Mouse (Mus musculus): ENCODE measurements around the gene Shtn1.

The Shtn1 gene

DNA sequence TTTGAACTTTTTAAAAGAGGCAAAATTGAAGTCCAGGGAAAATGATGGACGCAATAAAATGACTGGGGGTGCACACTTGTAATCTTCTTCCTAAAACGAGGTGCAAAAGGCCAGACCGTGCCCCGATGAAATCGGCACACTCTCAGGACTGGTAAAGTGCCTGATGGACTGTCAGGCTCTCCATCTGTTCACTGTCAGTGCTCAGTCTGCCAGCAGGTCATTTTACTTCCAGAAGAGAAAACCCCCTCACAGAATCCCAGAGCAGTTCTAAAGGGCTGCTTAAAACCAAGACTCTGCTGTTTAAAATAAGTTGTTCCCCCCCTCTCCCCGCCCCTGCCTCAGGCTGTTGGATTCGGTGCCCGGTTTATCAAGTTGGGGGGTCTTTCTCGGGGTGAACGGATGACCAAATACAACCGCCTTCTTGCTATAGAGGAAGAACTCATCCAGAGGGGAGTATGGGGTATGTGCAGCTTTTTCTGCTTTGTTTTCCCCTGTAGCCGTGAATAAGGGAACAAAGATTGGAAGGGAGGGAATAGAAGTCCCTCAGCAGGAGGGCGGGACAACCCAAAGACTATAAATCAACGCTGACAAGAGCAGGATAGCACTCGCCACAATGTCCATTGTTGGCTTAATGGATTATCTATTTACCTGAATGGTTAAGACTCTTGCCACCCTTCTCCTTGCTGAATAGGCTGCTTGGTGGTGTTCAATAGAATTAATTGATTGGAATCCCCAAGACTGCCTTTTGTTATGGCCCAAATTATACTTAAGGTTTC is 107.0 kb downstream of the Shtn1 start:
- no peak for DNase-seq (ENCODE audit: low spot score)

DNA sequence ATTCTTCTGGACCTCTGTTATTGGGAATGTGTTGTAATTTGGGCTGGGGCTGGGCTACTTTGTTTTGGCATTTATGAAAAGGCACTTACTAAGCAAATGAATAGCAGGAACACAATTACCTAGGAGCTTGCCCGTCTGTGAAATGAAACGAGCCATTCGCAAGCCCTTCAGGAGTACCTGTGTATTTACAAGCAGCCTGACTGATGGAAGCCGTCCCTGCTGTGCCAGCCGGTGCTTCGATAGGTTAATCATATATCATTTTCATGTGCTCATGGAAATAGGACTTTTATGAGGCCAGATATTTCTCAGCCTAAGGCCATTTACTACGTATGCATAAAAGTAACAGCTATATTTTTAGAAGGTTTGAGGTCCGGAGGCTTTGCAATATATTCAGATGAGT is 112.9 kb downstream of the Shtn1 start:
- no peak for DNase-seq (ENCODE audit: low spot score)

GRCm38 (mm10) chr19:58954779-58955178 is 121.1 kb downstream of the Shtn1 start:
- no peak for DNase-seq (ENCODE audit: low spot score)

GRCm38 (mm10) chr19:58952236-58952635 is 123.7 kb downstream of the Shtn1 start:
- DNase-seq (ENCODE audit: low spot score): no peak

DNA sequence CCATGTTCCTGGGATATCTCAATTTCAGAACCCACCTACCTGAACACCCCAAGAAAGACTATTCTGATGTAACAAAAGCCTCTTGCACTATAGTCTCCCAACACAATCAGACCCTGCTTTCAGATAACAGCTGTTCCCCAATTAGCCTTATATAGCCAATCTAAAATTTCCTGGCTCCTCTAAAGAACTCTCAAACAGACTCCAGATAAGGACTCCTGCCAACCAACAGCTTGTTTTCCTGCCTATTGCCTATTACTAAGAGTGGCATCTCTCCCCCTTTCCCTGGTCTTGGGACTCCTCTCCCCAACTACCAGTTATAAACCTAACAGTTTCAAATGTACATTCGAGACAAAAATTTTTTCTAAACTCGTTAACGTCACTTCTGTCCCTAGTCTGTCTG is 124.4 kb downstream of the Shtn1 start:
- DNase-seq (ENCODE audit: low spot score): no peak

- no peak for DNase-seq (ENCODE audit: low spot score)
Observed at GRCm38 (mm10) chr19:58945959-58946358, 129.9 kb downstream of the Shtn1 start.

- peak; percentile 95 for DNase-seq (ENCODE audit: low spot score)
Observed at GRCm38 (mm10) chr19:58942841-58943828, 132.8 kb downstream of the Shtn1 start, which contains the start of the genes Eno4 and Hspa12a. Gene Eno4, plus strand, starts transcription at chr19:58943425. Gene Hspa12a, minus strand, starts transcription at chr19:58943654.

GRCm38 (mm10) chr19:58933062-58933461 is 142.8 kb downstream of the Shtn1 start:
- no peak for DNase-seq (ENCODE audit: low spot score)

- DNase-seq (ENCODE audit: low spot score): no peak
Observed at GRCm38 (mm10) chr19:58931081-58931800, 144.7 kb downstream of the Shtn1 start.
